Mouse (Mus musculus): Measurements from ENCODE around the gene Bmp7.

Bmp7 gene

GRCm38 (mm10) chr2:172909463-172909862 is 30.7 kb downstream of the Bmp7 start:
- DNase-seq (ENCODE audit: low spot score in 2 of 2), result no peak

DNA sequence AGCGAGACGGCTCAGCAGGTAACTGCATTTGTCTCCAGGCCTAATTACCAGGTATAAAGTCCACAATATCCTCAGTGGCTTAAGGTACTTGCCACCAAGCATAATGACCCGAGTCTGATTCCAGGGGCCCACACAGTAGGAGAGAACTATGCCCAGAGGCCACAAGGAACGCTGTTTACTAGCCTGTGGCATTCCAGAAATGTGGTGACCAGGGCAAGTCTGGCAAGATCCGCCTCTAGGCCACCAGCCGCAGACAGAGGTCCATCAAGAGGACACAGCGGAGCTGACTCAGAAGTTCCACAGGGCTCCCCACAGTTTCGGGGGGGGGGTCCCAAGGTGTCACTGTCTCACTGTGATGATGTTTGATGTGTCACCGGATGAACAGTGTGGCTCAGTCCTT is 34.0 kb downstream of the Bmp7 start:
- DNase-seq (ENCODE audit: low spot score in 2 of 2), result no peak

- DNase-seq (ENCODE audit: low spot score in 2 of 2), result no peak
Measured at GRCm38 (mm10) chr2:172905057-172905456, 35.1 kb downstream of the Bmp7 start.

DNA sequence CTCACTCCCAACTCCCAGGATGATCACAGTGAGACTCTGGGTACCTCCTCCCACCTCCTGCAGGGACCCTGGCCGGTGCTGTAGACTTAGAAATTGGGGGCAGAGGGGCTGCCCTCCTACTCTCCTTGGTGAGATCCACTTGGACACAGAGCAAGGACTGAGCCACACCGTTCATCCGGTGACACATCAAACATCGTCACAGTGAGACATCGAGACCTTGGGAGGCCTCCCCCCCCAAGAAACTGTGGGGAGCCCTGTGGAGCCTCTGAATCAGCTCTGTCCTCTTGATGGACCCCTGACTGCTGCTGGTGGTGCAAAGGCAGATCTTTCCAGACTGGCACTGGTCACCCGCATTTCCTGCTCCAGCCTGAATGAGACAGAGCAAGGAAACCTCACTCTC is 35.5 kb downstream of the Bmp7 start:
- DNase-seq (ENCODE audit: low spot score in 2 of 2), result no peak

DNA sequence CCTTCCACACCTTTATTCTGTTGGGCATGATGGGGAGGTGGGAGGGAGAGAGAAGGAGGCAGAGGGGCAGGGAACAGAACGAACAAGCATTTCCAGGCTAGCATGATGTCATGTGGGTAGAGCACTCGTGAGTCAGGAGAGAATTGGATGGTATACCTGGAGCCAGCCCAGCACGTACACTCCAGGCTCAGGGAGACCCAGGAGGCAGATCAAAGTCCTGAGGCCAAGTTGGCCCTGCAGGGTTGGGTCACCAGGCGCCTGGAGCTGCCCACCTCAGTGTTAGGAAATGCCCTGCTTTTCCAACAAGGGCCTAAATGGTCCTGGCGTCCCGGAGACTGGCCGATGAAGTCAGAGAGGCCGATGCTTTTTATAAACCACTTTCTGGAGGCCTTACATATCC is 36.6 kb downstream of the Bmp7 start:
- DNase-seq (ENCODE audit: low spot score in 2 of 2), result no peak

- DNase-seq (ENCODE audit: low spot score in 2 of 2), result no peak
Measured at GRCm38 (mm10) chr2:172900954-172901701, 39.0 kb downstream of the Bmp7 start.

GRCm38 (mm10) chr2:172889756-172890443 is 50.2 kb downstream of the Bmp7 start:
- no peak for DNase-seq (ENCODE audit: low spot score in 2 of 2)

DNA sequence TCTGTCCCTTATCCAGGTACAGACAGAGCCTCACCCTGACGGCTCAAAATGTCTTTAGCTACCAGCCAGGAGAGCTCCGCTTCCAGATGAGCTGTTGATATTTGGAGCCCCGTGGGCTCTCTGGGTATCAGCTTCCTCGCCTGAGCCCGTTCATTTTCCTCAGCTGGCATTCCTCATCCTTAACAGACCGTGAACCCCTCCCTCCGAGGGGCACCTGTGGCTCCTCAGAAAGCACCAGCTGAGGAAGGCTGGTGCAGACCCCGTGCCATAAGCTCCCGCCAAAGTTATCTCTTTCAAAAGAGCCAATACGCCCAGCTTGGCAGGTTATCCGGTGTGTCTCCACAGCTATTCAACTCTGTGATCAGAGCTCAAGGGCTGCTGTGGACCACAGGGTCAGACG is 50.9 kb downstream of the Bmp7 start:
- no peak for DNase-seq (ENCODE audit: low spot score in 2 of 2)

- DNase-seq (ENCODE audit: low spot score in 2 of 2), result no peak
Measured at GRCm38 (mm10) chr2:172888147-172888546, 52.0 kb downstream of the Bmp7 start.

- DNase-seq (ENCODE audit: low spot score in 2 of 2), result no peak
Measured at GRCm38 (mm10) chr2:172885861-172886260, 54.3 kb downstream of the Bmp7 start.

DNA sequence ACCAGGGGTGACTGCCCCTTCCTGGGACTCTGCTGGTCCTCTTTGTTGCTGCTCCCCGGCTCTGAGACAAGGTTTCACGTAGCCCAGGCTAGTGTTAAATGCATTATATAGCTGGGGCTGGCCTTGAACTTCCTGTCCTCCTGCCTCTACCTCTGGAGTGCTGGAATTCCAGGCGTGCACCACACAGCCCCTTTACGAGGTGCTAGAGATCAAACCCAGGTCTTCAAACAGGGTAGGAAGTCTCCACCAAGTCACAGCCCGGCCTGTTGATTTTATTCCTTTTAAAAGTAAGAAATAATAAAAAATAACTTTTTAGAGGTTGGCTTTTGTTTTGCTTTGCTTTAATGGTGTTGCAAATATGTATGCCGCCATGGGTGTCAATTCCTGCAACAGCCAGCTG is 55.5 kb downstream of the Bmp7 start:
- DNase-seq (ENCODE audit: low spot score in 2 of 2), result no peak

DNA sequence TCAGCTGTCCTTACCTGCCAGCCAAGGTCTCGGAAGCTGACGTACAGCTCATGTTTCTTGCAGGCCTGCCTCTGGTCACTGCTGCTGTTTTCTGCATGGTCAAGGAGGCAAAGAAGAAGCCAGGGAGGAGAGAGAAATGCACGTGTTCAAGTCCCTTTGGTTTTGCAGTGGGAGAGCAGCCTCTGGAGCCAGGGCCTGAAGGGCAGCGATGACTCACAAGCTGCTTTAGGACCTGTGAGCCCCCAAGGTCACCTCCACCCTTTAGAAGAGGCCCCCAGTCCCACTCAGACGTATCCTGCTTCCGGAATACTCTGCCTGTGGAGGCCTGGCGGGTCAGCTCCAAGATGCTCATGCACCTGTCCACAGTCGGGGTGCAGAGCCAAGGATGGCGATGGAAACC is 64.9 kb downstream of the Bmp7 start:
- DNase-seq (ENCODE audit: low spot score in 2 of 2), result no peak

- DNase-seq (ENCODE audit: low spot score in 2 of 2), result no peak
Measured at GRCm38 (mm10) chr2:172866356-172866755, 73.8 kb downstream of the Bmp7 start.

GRCm38 (mm10) chr2:172865165-172865564 is 75.0 kb downstream of the Bmp7 start:
- DNase-seq (ENCODE audit: low spot score in 2 of 2), result no peak

GRCm38 (mm10) chr2:172864566-172864965 is 75.6 kb downstream of the Bmp7 start:
- no peak for DNase-seq (ENCODE audit: low spot score in 2 of 2)

GRCm38 (mm10) chr2:172863469-172863856 is 76.7 kb downstream of the Bmp7 start:
- DNase-seq (ENCODE audit: low spot score in 2 of 2), result no peak

DNA sequence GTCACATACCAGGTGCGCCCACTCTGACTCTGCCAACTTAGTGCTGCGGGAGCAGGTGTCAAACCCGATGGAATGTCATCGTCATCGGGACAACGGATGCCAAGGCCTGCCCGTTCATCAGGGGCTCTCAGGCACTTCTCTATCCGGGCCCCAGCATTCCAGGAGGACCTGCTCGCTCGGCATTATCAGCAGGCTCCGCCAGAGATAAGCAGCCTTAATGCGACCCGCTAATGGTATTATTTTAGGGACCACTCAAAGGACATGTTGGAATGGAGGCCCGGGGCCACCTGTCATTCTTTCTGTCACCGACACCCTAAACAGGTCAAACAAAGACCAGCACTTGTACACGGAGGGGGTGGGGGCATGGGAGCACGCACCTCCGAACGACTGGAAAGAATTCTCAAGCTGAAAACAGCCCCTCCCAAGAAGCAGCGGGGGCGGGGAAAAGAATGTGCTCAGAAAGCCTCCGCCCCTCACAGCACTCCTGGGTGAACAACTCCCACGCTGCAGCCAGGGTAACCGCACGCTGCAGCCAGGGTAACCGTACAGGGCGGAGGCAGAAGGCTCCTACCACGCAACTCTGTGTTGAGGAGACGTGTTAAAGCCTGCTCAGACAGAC is 77.2 kb downstream of the Bmp7 start:
- DNase-seq (ENCODE audit: low spot score in 2 of 2), result peak; percentile 50 to 81

DNA sequence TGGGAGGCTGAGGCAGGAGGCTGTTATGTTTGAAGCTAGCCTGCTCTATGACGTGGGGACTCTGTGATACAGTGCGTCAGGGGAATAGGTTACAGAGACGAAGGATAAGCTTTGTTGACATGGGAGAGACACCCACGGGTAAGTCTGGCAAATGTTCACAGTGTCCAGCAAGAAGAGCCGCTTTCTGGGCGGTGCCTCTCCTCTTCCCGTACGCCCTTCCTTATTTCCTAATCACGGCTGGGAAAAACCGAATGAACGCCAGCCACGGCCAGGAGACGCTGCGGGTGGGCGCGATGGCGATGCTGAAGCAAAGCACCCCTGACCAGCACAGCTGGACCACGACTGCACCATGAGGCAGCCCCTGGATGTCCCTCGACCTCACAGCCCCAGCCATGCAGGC is 77.7 kb downstream of the Bmp7 start:
- peak in 1 of 2 experiments; percentile 32 for DNase-seq (ENCODE audit: low spot score in 2 of 2)

GRCm38 (mm10) chr2:172861590-172861989 is 78.5 kb downstream of the Bmp7 start:
- peak; percentile 55 to 70 for DNase-seq (ENCODE audit: low spot score in 2 of 2)

DNA sequence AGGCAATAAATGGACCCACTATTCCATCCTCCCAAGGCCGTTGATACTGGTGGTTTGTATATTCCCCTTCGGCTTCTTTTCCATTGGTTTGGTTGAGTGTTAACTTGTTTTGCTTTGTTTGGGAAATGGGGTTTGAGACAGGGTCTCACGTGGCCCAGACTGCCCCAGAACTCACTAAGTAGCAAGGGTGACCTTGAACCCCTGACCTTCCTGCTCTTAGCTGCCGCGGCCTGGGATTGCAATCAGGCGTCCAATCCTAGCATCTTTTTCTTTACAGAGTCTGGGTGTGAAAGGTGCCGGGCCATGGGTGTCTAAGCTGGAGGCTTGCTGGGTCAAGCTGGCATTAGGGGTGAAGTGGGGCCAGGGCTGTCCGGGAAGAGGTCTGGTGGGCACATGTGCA is 79.5 kb downstream of the Bmp7 start:
- DNase-seq (ENCODE audit: low spot score in 2 of 2), result no peak

DNA sequence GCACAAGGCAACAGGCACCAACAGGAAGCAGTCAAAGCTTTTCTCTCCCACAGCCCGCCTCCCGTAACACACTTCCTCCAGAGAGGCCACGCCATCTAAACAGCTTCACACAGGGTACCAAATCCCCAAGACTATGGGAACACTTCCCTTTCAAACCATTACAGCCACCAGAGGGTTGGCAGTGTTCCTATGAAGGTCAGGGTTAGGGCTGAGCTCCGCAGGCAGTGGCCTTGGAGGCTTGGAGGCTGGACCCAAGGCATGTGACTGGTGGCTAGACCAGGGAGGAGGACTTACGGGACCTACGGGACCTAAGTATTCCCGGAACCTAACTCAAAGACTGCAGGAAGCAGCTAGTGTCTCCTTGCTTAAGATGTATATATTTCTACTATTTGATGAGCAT is 80.0 kb downstream of the Bmp7 start:
- no peak for DNase-seq (ENCODE audit: low spot score in 2 of 2)

- DNase-seq (ENCODE audit: low spot score in 2 of 2), result no peak
Measured at GRCm38 (mm10) chr2:172857048-172857447, 83.1 kb downstream of the Bmp7 start.

- no peak for DNase-seq (ENCODE audit: low spot score in 2 of 2)
Measured at GRCm38 (mm10) chr2:172856549-172856948, 83.6 kb downstream of the Bmp7 start.
